Mouse (Mus musculus): ENCODE results near the gene Slfn3.
"Not testable (repeated sequence)": the region's sequence is repeated elsewhere in the genome, so short reads cannot be mapped to it uniquely, and the experiment has no call there.

Gene Slfn3

DNA sequence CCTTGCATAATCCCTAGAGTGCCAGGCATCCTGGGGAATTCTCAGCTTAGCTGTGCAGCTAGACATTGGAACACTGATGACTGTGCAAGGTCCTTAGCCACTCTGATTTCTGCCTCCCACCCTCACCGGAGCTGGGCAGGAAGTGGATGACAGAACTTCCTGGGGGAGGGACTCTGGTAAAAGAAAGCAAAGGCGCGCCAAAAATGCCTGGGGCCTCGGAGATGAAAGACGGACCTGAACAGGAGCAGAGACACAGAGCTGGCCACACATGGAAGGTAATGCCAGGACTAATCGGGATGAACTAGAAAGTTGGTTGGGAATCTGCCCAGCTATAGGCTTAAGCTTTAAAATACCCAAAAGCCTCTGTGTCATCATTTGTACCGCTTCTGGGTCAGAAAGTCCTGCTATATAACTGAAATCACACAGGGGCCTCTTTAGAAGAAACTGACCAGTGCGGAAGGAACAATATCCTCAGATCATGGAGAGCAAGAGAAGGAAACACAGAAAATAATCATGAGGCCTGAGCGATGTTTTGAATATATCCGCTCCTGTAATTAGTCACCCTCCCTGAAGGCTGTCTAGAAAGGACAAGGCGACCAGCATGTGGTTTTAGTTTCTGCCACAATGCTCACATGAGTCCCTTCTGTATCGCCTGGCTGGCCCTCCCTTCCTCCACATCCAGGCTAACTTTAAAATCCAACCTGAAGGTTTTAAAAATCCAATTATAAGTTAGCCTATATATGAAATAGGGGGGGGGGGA lies at the start of gene Slfn3:
TSS of gene Slfn3 (plus strand) at position 197 of the 760 bp plus-strand sequence.
- no peak for DNase-seq (ENCODE audit: low spot score in 2 of 2)

- not testable (repeated sequence) for DNase-seq (ENCODE audit: low spot score in 2 of 2)
Observed at GRCm38 (mm10) chr11:83148939-83149338, 42.2 kb upstream of the Slfn3 start.

DNA sequence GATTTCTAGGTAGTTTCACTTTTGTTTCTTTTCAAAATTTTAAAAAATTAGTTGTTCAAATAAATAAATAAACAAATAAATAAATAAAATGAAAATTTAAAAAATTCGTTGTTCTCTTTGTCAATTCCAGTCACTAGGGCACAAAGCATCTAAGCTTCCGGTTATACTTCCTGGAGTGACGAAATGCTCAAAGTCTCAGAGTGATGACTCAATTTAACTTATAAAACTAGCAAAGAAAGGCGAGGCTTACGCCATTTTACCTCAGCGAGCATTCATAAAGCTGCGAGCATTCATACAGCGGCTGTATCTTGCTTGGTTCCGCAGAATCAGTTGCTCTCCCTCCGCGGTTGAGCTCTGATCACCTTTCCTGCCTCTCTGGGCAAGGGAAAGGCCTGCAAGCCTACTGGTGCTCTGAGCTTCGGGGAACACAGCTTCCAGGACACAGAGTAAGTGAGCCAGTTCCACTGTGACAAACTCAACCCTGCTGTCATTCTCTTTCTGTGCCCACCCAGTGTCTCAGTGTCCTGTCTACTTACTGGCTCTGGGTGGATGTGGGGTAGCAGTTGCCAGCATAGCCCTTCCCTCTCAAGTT lies 16.1 kb upstream of the Slfn3 start, which contains the start of gene Slfn4:
TSS of gene Slfn4 (plus strand) at position 239 of the 592 bp plus-strand sequence.
- no peak for DNase-seq (ENCODE audit: low spot score in 2 of 2)

DNA sequence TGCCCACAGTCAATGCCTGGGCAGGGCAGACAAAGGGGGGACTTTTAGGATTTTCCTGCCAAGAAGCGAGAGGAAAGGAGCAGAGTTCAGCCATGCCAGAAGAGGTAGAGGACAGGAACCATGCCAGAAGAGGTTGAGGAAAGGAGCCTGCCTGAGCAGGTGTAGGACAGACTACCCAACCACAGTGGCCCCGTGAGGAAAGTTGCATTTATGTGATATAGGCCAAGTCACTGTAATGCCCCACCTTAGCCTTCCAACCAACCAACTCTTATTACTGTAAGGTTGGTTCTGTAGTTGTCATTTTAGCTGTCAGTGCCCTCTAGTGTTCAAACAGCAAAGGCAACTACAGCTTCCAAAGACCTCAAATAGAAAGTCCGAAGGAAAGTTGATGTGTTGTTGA lies 871 bp downstream of the Slfn3 start:
- peak in 1 of 2 experiments; percentile 2 for DNase-seq (ENCODE audit: low spot score in 2 of 2)

DNA sequence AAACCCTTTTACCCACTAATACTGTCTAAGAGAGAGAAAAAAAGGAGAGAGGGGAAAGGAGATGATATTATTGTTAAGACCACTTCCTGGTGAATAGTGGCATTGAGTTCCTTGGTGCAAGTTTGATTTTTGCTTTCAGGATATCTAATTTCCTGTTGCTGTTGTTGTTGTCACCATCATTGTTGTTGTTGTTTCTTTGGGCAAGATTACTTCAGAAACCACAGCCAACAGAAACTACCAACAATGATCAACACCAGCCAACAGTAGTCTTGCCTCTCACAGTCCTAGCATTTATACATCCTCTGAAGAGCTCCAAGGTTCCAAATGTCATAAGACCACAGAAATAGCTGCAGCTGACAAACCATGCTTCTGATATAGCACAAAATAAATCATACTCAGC lies 13.9 kb downstream of the Slfn3 start:
- DNase-seq (ENCODE audit: low spot score in 2 of 2), result no peak

DNA sequence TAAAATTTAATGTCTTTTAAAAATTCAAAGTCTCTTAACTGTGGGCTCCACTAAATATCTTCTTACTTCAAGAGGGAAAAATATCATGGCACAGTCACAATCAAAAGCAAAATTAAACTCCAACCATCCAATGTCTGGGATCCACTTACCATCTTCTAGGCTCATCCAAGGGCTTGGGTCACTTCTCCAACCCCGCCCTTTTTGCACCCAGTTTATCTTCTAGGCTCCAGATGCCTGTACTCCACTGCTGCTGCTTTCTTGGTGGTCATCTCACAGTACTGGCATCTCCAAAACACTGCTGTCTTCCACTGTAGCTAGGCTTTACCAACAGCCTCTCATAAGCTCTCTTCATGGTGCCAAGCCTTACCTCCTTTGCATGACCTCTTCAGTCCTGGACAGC lies 25.0 kb downstream of the Slfn3 start:
- no peak for DNase-seq (ENCODE audit: low spot score in 2 of 2)

DNA sequence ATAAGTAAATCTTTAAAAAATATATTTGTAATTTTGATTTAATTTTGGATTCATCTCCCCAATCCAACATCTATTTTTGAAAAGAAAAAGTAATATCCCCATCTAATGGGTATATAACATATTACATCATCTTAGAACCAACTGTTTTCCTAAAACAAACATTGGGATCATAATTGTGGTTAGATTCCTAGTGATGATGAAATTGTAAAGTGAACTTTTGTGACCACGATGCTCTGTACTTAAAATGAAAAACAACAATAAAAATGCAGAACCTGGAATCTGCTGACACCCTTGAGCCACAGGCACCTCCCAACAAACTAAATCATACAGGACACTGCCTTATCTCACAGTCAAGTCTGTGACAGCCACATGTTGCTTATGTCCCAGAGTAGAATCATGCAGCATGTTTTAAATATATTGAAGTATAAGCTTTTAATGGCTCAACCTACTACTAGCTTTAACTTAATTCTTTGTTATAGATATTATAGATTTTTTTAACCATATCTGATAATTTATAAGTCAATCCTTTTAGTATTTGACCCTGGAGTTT lies 30.3 kb downstream of the Slfn3 start:
- no peak for DNase-seq (ENCODE audit: low spot score in 2 of 2)

GRCm38 (mm10) chr11:83223367-83223766 lies 32.2 kb downstream of the Slfn3 start:
- no peak for DNase-seq (ENCODE audit: low spot score in 2 of 2)

- not testable (repeated sequence) for DNase-seq (ENCODE audit: low spot score in 2 of 2)
Observed at GRCm38 (mm10) chr11:83223793-83224192, 32.7 kb downstream of the Slfn3 start.

DNA sequence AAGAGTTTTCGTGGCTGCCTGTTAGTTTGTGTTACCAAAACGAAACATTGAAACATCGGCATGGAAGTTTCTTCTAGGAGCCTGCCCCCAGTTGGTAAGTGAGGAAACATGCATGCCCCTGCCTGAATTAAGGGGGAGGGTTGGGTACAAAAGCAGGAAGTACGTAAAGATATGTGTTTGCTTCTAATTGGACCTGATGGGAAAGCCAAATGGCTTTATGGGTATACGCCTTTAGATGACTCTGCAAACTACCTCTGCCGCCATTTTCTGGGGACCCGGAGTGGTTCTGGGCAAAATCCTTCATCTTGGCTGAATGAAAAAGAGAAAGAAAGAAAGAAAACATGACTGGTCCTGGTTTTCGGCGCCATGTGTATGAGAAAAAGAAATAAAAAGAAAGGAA lies 33.1 kb downstream of the Slfn3 start:
- no peak for DNase-seq (ENCODE audit: low spot score in 2 of 2)

DNA sequence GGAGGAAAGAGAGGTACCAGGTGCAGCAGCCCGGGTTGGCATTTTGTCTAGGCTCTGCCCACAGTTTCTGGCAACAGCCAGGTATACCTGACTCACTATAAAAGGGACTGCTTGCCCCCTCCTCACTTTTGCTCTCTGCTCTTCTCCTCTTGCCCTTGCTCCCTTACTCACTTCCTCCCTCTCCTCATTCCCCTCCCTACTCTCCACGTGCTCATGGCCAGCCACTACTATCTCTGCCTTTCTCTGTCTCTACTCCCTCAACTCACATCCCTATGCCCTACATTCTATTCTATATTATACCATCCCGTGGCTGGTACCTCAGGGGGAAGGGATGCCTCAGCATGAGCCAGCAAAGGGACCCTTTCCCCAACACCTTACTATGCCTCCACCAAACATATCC lies 33.6 kb downstream of the Slfn3 start:
- DNase-seq (ENCODE audit: low spot score in 2 of 2), result no peak

GRCm38 (mm10) chr11:83225371-83225960 lies 34.3 kb downstream of the Slfn3 start:
- no peak for DNase-seq (ENCODE audit: low spot score in 2 of 2)

DNA sequence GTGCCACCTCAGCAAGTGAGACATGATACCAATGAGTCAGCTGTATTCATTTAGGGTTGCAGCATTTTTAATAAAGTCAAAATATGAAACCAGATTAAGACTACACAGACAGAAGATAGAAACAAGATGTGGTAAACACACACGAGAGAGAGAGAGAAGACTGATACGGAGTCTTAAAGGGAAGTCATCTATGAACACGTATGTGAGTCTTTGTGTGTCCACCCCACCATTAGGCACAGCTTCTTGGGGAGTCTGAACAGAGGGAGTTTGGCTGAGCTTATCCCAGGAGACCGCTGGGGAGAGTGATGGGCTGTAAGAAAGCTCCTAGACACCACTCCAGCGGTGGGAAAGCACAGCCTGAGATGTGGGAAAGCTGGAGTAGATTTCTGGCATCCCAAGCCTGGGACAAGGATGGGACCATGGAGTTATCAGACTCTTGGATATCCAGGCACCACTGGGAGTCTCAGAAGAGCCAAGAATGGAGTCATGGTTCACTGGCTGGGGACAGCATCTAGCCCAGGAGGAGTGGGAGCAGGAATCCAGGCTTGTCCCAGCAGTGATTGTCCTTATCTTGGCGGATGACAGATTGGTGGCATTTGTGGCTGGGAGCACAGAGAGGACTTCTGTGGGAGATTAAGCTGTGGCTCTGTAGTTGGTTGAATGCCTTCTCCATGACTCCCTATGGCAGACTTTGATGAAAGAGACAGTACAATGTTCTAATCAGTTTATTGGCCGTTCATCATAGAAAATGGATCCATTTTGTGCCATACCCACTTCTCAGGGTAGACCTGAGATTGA lies 37.0 kb downstream of the Slfn3 start:
- DNase-seq (ENCODE audit: low spot score in 2 of 2), result no peak

DNA sequence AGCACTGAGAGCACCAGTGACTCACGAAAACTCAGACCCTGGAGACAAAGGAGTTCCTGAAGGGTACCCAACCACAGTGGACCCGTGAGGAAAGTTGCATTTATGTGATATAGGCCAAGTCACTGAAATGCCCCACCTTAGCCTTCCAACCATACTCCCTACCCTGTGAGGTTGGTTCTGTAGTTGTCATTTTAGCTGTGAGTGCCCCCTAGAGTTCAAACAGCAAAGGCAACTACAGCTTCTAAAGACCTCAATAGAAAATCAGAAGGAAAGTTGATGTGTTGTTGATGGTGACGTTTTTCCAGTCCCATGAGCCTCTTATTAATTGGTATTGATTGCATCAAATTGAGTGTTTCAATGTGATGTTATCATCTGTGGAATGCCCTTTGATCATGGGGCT lies 39.8 kb downstream of the Slfn3 start:
- DNase-seq (ENCODE audit: low spot score in 2 of 2), result no peak

DNA sequence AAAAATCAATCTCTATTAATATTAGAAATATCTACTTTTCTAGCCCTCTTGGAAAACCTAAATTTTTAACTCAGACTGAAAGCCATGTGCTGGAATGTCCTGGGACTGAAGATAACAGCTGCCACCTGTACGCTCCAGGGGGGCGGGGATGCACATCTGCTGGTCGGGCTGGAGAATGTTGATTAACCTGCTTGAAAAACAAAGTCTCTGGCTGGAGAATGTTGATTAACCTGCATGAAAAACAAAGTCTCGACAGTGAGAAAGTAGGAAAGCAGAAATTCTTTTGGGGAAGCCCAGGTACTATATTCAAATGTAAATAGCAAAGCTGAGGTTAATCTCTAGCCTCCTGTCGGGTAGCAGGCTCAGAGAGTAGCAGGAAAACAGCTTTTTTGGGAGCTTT lies 42.5 kb downstream of the Slfn3 start:
- not testable (repeated sequence) for DNase-seq (ENCODE audit: low spot score in 2 of 2)

DNA sequence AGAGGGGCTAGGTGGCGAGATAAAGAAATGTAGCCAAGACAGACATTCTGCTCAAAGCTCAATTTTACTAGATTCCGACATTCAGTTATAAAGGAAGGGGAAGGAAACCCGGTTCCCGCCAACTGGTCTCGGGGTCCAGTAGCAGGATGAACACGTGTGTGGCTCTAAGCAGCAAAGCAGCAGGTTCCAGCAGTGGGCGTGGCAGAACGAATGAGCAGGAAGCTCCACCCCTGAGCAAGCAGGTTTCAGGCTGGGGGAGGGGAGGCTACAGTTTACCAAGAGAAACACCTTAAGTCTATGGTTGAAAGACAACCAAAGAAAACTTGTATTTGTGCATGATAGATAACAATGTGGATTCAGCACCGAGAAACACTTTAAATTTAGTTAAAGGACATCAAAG lies 46.3 kb downstream of the Slfn3 start:
- DNase-seq (ENCODE audit: low spot score in 2 of 2), result not testable (repeated sequence)

DNA sequence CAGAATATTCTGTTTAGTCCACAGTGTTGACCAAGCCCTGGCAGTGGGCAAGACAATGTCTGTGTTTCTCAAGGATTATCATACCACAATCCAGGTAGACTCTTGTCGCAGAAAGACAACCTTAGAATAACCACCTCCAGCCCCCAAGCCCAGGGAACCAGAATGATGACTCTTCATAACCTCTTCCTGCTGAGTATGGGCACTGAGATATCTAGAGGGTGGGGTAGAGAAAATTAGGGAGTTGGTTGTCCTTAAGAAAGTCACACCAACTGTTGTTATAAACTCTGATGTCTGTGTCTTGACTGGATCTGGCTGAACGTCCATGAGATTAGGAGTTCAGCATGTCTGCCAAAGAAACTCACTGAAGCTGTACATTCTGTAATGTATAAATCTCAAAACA lies 47.3 kb downstream of the Slfn3 start:
- DNase-seq (ENCODE audit: low spot score in 2 of 2), result no peak

GRCm38 (mm10) chr11:83239811-83240210 lies 48.7 kb downstream of the Slfn3 start:
- DNase-seq (ENCODE audit: low spot score in 2 of 2), result no peak

DNA sequence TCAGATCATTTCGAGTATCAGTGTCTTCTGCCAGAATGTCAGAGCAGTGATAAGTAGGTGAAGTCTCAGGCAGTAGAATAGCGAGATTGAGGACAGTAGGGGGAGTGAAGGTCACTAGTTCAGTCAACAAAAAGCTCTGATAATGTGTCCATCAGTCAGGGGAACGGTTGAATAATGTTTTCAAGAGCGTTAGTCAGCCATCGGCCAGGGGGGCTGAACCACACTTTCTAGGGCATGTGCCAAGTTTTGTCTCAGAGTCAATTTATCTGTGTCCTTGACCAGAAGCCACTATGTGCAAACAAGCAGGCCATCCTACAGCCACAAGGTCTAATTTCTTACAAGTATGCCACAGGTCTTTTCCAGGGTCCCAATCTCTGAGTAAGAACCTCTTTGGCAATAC lies 66.1 kb downstream of the Slfn3 start:
- not testable (repeated sequence) for DNase-seq (ENCODE audit: low spot score in 2 of 2)

- DNase-seq (ENCODE audit: low spot score in 2 of 2), result no peak
Observed at GRCm38 (mm10) chr11:83262673-83263072, 71.5 kb downstream of the Slfn3 start.

DNA sequence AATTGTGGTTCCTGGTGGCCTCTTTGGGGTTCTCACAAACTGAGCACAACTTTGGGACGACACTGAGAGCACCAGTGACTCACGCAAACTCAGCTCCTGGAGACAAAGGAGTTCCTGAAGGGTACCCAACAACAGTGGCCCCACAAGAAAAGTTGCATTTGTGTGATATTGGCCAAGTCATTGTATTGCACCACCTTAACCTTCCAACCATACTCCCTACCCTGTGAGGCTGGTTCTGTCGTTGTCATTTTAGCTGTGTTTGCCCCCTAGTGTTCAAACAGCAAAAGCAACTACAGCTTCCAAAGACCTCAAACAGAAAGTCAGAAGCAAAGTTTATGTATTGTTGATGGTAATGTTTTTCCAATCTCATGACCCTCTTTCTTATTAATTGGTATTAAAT lies 72.0 kb downstream of the Slfn3 start:
- DNase-seq (ENCODE audit: low spot score in 2 of 2), result no peak
